Mouse (Mus musculus) small intestine, adult 2 months (tissue): Measurements from ENCODE around the gene Ablim2. TPM values are rescaled to one million over a fixed set of nuclear protein-coding genes. Genes with fewer than 3 reads are reported as not detected.

Source experiments
- H3K27ac ChIP-seq: fragments of 200-500 bp; 2 replicates; pipeline ENCODE4 v1.5.1; 2012; ENCODE audit warnings: low read depth, low read length, control low read depth, inconsistent platforms; ENCODE audit not compliant: insufficient read depth
- H3K27me3 ChIP-seq: fragments of 200-500 bp; 2 replicates; pipeline ENCODE4 v1.6.1; 2012; ENCODE audit warnings: mild to moderate bottlenecking, moderate library complexity, low read length, inconsistent platforms; ENCODE audit not compliant: control insufficient read depth, insufficient read depth
- H3K36me3 ChIP-seq: fragments of 200-500 bp; 2 replicates; pipeline ENCODE4 v1.6.1; 2012; ENCODE audit warnings: mild to moderate bottlenecking, low read length, control low read depth, inconsistent platforms; ENCODE audit not compliant: control insufficient read depth, insufficient read depth
- H3K4me1 ChIP-seq: fragments of 200-500 bp; 2 replicates; pipeline ENCODE4 v1.6.1; 2012; ENCODE audit warnings: low read length, inconsistent platforms, mixed read lengths; ENCODE audit not compliant: control insufficient read depth, insufficient read depth, insufficient read length
- H3K4me3 ChIP-seq: fragments of 200-500 bp; 2 replicates; pipeline ENCODE4 v1.5.1; 2012; ENCODE audit warnings: low read depth, mild to moderate bottlenecking, control low read depth, inconsistent platforms, low read length, moderate library complexity
- CTCF ChIP-seq: fragments of 200-500 bp; IDR thresholded peaks from 2 replicates; pipeline ENCODE4 v1.5.1; 2012; ENCODE audit warnings: low read depth, mild to moderate bottlenecking, control low read depth, inconsistent platforms, low read length, moderate library complexity, mixed read lengths; ENCODE audit not compliant: insufficient replicate concordance, insufficient read length; ENCODE audit errors: extremely low read depth
- POLR2A ChIP-seq: fragments of 200-500 bp; IDR thresholded peaks from 2 replicates; pipeline ENCODE4 v1.6.1; 2012; ENCODE audit warnings: low read depth, mild to moderate bottlenecking, control low read depth, inconsistent platforms, low read length, moderate library complexity
- WGBS: fragments of 180-500 bp; shearing (Covaris S2); methylation state at CpG from one replicate; pipeline ENCODE4 v1.1.7; 2018; 5-methylcytosine and 5-hydroxymethylcytosine counted together
- polyA plus RNA-seq: library from polyadenylated mRNA; depleted of rRNA; stranded (reverse); fragments of >200 nt; gene quantifications from 2 replicates; pipeline ENCODE4 v1.2.3, GENCODE M21; 2012

Ablim2 gene
- polyA plus RNA-seq, 1 experiment: 9.1 TPM

GRCm38 (mm10) chr5:35826465-35826864 is 68.8 kb downstream of the Ablim2 start:
- H3K36me3 ChIP-seq: no peaks in the 10 kb centered on the region
- H3K27me3 ChIP-seq: no peaks in the 10 kb centered on the region
- H3K27ac ChIP-seq: no peak overlapping the region
- 68% methylated on average over 5 of the region's 5 CpGs for WGBS
- no peak overlapping the region for H3K4me3 ChIP-seq
- TF ChIP-seq POLR2A: no peak
- TF ChIP-seq CTCF: no peak
- peaks cover 2% of the 10 kb centered on the region; the same call in 1 of the 2 replicates for H3K4me1 ChIP-seq

- Histone ChIP-seq H3K27me3 (no peaks in the 10 kb centered on the region), H3K4me3 (no peak overlapping the region), H3K27ac (no peak overlapping the region), H3K4me1 (peaks cover 2% of the 10 kb centered on the region; the same call in 1 of the 2 replicates), H3K36me3 (no peaks in the 10 kb centered on the region)
- WGBS: 72% methylated on average over 14 of the region's 14 CpGs
- TF ChIP-seq POLR2A (no peak), CTCF (no peak)
These were observed 69.4 kb downstream of the Ablim2 start for GRCm38 (mm10) chr5:35827075-35827474.

- no peaks in the 10 kb centered on the region for H3K36me3 ChIP-seq
- H3K27me3 ChIP-seq: no peaks in the 10 kb centered on the region
- TF ChIP-seq POLR2A (no peak), CTCF (no peak)
- no peak overlapping the region for H3K27ac ChIP-seq
- peaks cover 2% of the 10 kb centered on the region; the same call in 1 of the 2 replicates for H3K4me1 ChIP-seq
- WGBS: 87% methylated on average over 5 of the region's 5 CpGs
- no peak overlapping the region for H3K4me3 ChIP-seq
These were observed 70.2 kb downstream of the Ablim2 start for GRCm38 (mm10) chr5:35827856-35828255.

GRCm38 (mm10) chr5:35830101-35830500 is 72.4 kb downstream of the Ablim2 start:
- H3K4me1 ChIP-seq: peaks cover 2% of the 10 kb centered on the region; the same call in 1 of the 2 replicates
- no peaks in the 10 kb centered on the region for H3K27me3 ChIP-seq
- no peak overlapping the region for H3K27ac ChIP-seq
- no peak overlapping the region for H3K4me3 ChIP-seq
- no peaks in the 10 kb centered on the region for H3K36me3 ChIP-seq
- TF ChIP-seq CTCF (no peak), POLR2A (no peak)
- 80% methylated on average over 3 of the region's 3 CpGs for WGBS

GRCm38 (mm10) chr5:35833881-35834280 is 76.2 kb downstream of the Ablim2 start:
- Histone ChIP-seq H3K36me3 (no peaks in the 10 kb centered on the region), H3K4me1 (peaks cover 2% of the 10 kb centered on the region; the same call in 1 of the 2 replicates), H3K27ac (no peak overlapping the region), H3K27me3 (no peaks in the 10 kb centered on the region), H3K4me3 (no peak overlapping the region)
- TF ChIP-seq CTCF: no peak
- no peak for TF ChIP-seq POLR2A
- 79% methylated on average over 4 of the region's 4 CpGs for WGBS

GRCm38 (mm10) chr5:35836992-35837391 is 79.3 kb downstream of the Ablim2 start:
- TF ChIP-seq POLR2A: no peak
- TF ChIP-seq CTCF: no peak
- Histone ChIP-seq H3K4me1 (no peaks in the 10 kb centered on the region), H3K27me3 (no peaks in the 10 kb centered on the region), H3K27ac (no peak overlapping the region), H3K4me3 (no peak overlapping the region), H3K36me3 (no peaks in the 10 kb centered on the region)
- WGBS: 91% methylated on average over 15 of the region's 15 CpGs

- Histone ChIP-seq H3K27ac (no peak overlapping the region), H3K4me1 (no peaks in the 10 kb centered on the region), H3K27me3 (no peaks in the 10 kb centered on the region), H3K4me3 (no peak overlapping the region), H3K36me3 (no peaks in the 10 kb centered on the region)
- TF ChIP-seq POLR2A (no peak), CTCF (no peak)
- 44% methylated on average over 2 of the region's 2 CpGs for WGBS
These were observed 81.6 kb downstream of the Ablim2 start for GRCm38 (mm10) chr5:35839262-35839661.
